Mouse (Mus musculus) liver, adult 2 months (tissue): ENCODE measurements at regions not wholly inside any gene's neighbourhood (a gene's known extent, or its start where the extent isn't known, plus 50 kb on each side); places are given as distances from the start of the nearest gene placed in this dataset.

Experiments used
- DNase-seq: peaks from one replicate; pipeline ENCODE4 v3.0.0-alpha.2; 2011; ENCODE audit warnings: low read depth, low spot score; ENCODE audit errors: extremely low read depth
- H3K27ac ChIP-seq: fragments of 200-500 bp; replicated peaks from 2 replicates; pipeline ENCODE4 v1.5.1; 2012; ENCODE audit warnings: low read depth, mild to moderate bottlenecking, control low read depth, inconsistent platforms, low read length; ENCODE audit not compliant: insufficient read depth
- H3K27me3 ChIP-seq: fragments of 200-500 bp; 2 replicates; pipeline ENCODE4 v1.6.1; 2012; ENCODE audit warnings: mild to moderate bottlenecking, moderate library complexity, low read length, inconsistent platforms; ENCODE audit not compliant: control insufficient read depth, insufficient read depth
- H3K36me3 ChIP-seq: fragments of 200-500 bp; 2 replicates; pipeline ENCODE4 v1.6.1; 2012; ENCODE audit warnings: low read length, inconsistent platforms; ENCODE audit not compliant: control insufficient read depth, insufficient read depth
- H3K4me1 ChIP-seq: fragments of 200-500 bp; 2 replicates; pipeline ENCODE4 v1.6.1; 2011; ENCODE audit warnings: low read length; ENCODE audit not compliant: control insufficient read depth, insufficient read depth
- H3K4me3 ChIP-seq: fragments of 200-500 bp; 2 replicates; pipeline ENCODE4 v1.5.1; 2011; ENCODE audit warnings: low read depth, mild to moderate bottlenecking, control low read depth, low read length, moderate library complexity; ENCODE audit not compliant: insufficient read depth
- H3K79me2 ChIP-seq: fragments of 200-500 bp; 2 replicates; pipeline ENCODE4 v1.6.1; 2012; ENCODE audit warnings: inconsistent platforms, mild to moderate bottlenecking, low read length, moderate library complexity; ENCODE audit not compliant: control insufficient read depth, insufficient read depth
- H3K9ac ChIP-seq: fragments of 200-500 bp; 2 replicates; pipeline ENCODE4 v1.6.1; 2012; ENCODE audit warnings: low read depth, mild to moderate bottlenecking, control low read depth, inconsistent platforms, low read length
- CTCF ChIP-seq: fragments of 200-500 bp; IDR thresholded peaks from 2 replicates; pipeline ENCODE4 v1.5.1; 2011; ENCODE audit warnings: low read depth, low read length, control low read depth
- POLR2A ChIP-seq: fragments of 200-500 bp; IDR thresholded peaks from 2 replicates; pipeline ENCODE4 v1.6.1; 2011; ENCODE audit warnings: low read length, control low read depth; ENCODE audit not compliant: insufficient read depth; ENCODE audit errors: extremely low read depth
- WGBS: fragments of 180-500 bp; shearing (Covaris S2); methylation state at CpG from one replicate; pipeline ENCODE4 v1.1.7; 2018; 5-methylcytosine and 5-hydroxymethylcytosine counted together

DNA sequence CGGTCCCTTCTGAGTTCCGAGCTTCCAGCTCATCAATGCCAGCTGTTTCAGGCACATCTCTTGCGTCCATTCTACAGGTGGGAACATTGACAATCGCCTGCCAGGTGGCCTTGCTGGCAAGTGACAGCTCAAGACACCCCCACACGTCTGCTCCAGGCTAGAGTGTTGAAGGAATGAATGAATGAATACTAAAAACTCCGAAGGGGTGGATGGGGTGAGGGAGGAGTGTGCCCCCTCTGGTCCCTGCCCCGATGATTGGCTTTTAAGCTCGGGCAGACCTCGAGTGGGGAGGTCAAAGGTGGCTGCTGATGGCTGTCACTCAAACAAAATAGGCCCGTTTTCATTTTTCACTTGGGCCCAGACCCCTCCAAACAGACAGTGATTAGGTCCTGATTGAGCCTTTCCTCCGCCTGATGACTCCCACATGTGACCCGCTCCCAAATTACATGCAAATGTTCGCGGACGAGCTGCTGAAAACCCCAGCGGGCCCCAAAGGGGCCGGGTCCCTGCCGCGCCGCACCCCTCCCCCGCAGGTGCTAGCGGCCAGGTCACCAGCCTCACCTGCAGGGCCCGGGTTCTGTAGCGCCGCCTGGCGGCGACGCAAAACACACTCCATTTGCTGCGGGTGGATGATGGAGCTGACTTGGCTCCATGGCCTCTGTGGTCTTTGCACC lies 69.5 kb downstream of the Barx1 start:
- no peak for TF ChIP-seq POLR2A
- peak; percentile 76 for TF ChIP-seq CTCF

DNA sequence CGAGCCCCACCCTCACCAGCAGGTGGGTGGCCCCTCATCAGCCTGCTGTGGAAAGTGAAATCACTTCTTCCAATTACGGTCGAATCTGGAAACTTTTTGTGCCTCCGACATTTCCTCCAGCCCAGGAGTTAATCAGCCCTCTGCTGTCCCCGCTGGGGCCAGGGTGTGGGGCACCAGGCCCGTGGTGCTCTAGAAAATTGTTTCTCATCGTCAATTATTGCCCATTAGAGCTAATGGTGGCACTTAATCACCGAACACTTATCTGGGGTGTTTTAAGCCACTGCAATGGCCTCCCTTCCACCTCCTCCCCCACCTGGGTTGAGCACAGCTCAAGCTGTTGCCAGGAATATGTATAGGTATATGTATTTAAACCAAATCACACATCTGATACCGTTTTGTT lies 72.2 kb downstream of the Barx1 start:
- H3K4me1 ChIP-seq, result no peaks in the 10 kb centered on the region
- 63% methylated on average over 9 of the region's 9 CpGs for WGBS
- H3K27ac ChIP-seq, result no peak overlapping the region
- no peak overlapping the region for H3K9ac ChIP-seq
- TF ChIP-seq POLR2A (no peak), CTCF (no peak)
- peaks cover 4% of the 10 kb centered on the region for H3K27me3 ChIP-seq
- H3K36me3 ChIP-seq, result no peaks in the 10 kb centered on the region
- DNase-seq, result no peak
- no peak overlapping the region for H3K4me3 ChIP-seq
- no peaks in the 10 kb centered on the region for H3K79me2 ChIP-seq

More for the DNA sequence above, 69.5 kb downstream of the Barx1 start:
- H3K4me1 ChIP-seq, result no peaks in the 10 kb centered on the region
- 6% methylated on average over 29 of the region's 29 CpGs for WGBS
- H3K4me3 ChIP-seq, result no peak overlapping the region
- H3K27ac ChIP-seq, result no peak overlapping the region
- DNase-seq, result no peak
- peaks cover 4% of the 10 kb centered on the region for H3K27me3 ChIP-seq
- no peak overlapping the region for H3K9ac ChIP-seq
- H3K36me3 ChIP-seq, result no peaks in the 10 kb centered on the region
- H3K79me2 ChIP-seq, result no peaks in the 10 kb centered on the region

DNA sequence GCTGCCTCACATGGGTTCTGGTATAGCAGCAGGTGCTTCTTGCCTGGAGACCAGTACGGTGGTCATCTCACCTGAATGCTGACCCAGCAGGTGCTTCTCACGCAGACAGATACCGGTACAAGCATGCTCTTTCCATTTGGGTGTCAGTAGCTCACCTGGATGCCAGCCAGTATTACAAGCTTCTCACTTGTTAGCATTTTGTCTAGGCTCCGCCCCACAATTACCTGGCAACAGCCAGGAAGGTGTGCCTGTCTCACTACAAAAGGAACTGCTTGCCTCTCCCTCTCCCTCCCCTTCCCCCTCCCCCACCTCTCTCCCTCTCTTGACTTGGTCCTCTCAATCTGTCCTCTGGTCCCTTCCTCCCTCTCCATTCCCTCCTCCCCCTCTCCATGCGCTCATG lies 82.8 kb downstream of the Barx1 start:
- no peak overlapping the region for H3K4me3 ChIP-seq
- no peak overlapping the region for H3K27ac ChIP-seq
- TF ChIP-seq POLR2A (no peak), CTCF (no peak)
- H3K4me1 ChIP-seq, result no peaks in the 10 kb centered on the region
- 44% methylated on average over 5 of the region's 5 CpGs for WGBS
- no peaks in the 10 kb centered on the region for H3K36me3 ChIP-seq
- no peaks in the 10 kb centered on the region for H3K27me3 ChIP-seq
- H3K79me2 ChIP-seq, result no peaks in the 10 kb centered on the region
- no peak for DNase-seq
- no peak overlapping the region for H3K9ac ChIP-seq

DNA sequence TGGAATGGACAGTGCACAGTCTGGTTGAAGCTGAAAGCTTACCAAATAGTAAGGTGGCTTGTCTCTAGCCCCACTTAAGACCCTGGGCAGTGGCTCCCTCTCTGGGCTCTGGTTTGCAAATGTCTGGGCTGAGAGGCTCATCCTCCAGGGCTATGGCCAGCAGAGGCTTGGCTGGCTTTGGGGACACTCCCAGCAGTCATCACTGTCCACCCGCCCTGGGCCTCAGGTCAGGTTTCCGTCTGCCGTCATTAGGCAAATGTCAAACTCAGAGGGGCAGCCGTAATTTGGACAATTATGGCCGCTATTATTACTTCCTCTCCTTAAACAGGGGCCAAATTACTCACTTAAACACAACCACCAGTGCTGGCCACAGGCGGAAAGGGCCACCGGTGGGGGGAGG lies 83.5 kb downstream of the Barx1 start:
- no peak overlapping the region for H3K27ac ChIP-seq
- H3K79me2 ChIP-seq, result no peaks in the 10 kb centered on the region
- no peak overlapping the region for H3K9ac ChIP-seq
- no peak overlapping the region for H3K4me3 ChIP-seq
- DNase-seq, result no peak
- H3K36me3 ChIP-seq, result no peaks in the 10 kb centered on the region
- TF ChIP-seq CTCF (no peak), POLR2A (no peak)
- 65% methylated on average over 7 of the region's 7 CpGs for WGBS
- H3K27me3 ChIP-seq, result no peaks in the 10 kb centered on the region
- no peaks in the 10 kb centered on the region for H3K4me1 ChIP-seq
